Mouse (Mus musculus) intestine, embryonic 14.5 days (tissue): ENCODE results near the gene Rab6a. TPM values are rescaled to one million over a fixed set of nuclear protein-coding genes. Genes with fewer than 3 reads are reported as not detected.

Experiments used
- polyA plus RNA-seq: library from polyadenylated mRNA; unstranded; fragments of >200 nt; fragmentation: Nextera tagmentation; extraction: Ambion mirVana; gene quantifications from 2 replicates; pipeline ENCODE4 v1.2.1, GENCODE M21; 2014

Rab6a gene
- polyA plus RNA-seq, 1 experiment from 2014 or later, result 118 TPM

Other genes starting within 250 kb of the Rab6a start
- 23.6 and 25.4 TPM in 2 replicates for gene C2cd3, start 235.2 kb upstream of the Rab6a start, polyA plus RNA-seq
- 55.0 and 55.9 TPM in 2 replicates for gene Ppme1, start 235.1 kb upstream of the Rab6a start, polyA plus RNA-seq
- gene Ucp3, start 134.4 kb upstream of the Rab6a start, polyA plus RNA-seq, result not detected in 2 replicates
- gene Ucp2, start 114.1 kb upstream of the Rab6a start, polyA plus RNA-seq, result 157 and 179 TPM in 2 replicates
- 0.24 and 0.26 TPM in 2 replicates for gene Dnajb13, start 92.5 kb upstream of the Rab6a start, polyA plus RNA-seq
- 33.8 and 36.9 TPM in 2 replicates for gene Coa4, start 70.3 kb upstream of the Rab6a start, polyA plus RNA-seq
- 89.4 and 94.6 TPM in 2 replicates for gene Mrpl48, start 891 bp downstream of the Rab6a start, polyA plus RNA-seq
- gene Plekhb1, start 55.0 kb downstream of the Rab6a start, polyA plus RNA-seq, result 16.2 and 19.1 TPM in 2 replicates
- gene Fam168a, start 99.2 kb downstream of the Rab6a start, polyA plus RNA-seq, result 42.9 and 46.1 TPM in 2 replicates